Mouse (Mus musculus) spleen, adult 2 months (tissue): ENCODE results near the gene Gpr37l1. TPM values are rescaled to one million over a fixed set of nuclear protein-coding genes. Genes with fewer than 3 reads are reported as not detected.
A peak's percentile ranks its signal among the peaks of the same experiment; 100 is the strongest.
"Not testable (repeated sequence)": the region's sequence is repeated elsewhere in the genome, so short reads cannot be mapped to it uniquely, and the experiment has no call there.

Experiments used
- DNase-seq, 2 experiments: peaks; one replicate each; pipeline versions ENCODE4 v3.0.0 to v3.0.0-alpha.2; 2012 to 2021; ENCODE audit warnings: low spot score in 2 of 2, low read depth in 1 of 2
- H3K27ac ChIP-seq: fragments of 200-500 bp; 2 replicates; pipeline ENCODE4 v1.5.1; 2012; ENCODE audit warnings: low read length, inconsistent platforms; ENCODE audit not compliant: insufficient read depth
- H3K27me3 ChIP-seq: fragments of 200-500 bp; 2 replicates; pipeline ENCODE4 v1.6.1; 2012; ENCODE audit warnings: mild to moderate bottlenecking, moderate library complexity, low read length, inconsistent platforms; ENCODE audit not compliant: control insufficient read depth, insufficient read depth
- H3K36me3 ChIP-seq: fragments of 200-500 bp; 2 replicates; pipeline ENCODE4 v1.6.1; 2012; ENCODE audit warnings: mild to moderate bottlenecking, low read length, inconsistent platforms; ENCODE audit not compliant: control insufficient read depth, insufficient read depth
- H3K4me1 ChIP-seq: fragments of 200-500 bp; 2 replicates; pipeline ENCODE4 v1.6.1; 2011; ENCODE audit warnings: inconsistent platforms; ENCODE audit not compliant: control insufficient read depth, insufficient read depth, insufficient read length
- H3K4me3 ChIP-seq: fragments of 200-500 bp; 2 replicates; pipeline ENCODE4 v1.5.1; 2011; ENCODE audit warnings: mild to moderate bottlenecking, inconsistent platforms; ENCODE audit not compliant: insufficient read depth, insufficient read length; ENCODE audit errors: extremely low read depth
- CTCF ChIP-seq: fragments of 200-500 bp; IDR thresholded peaks from 2 replicates; pipeline ENCODE4 v1.5.1; 2011; ENCODE audit warnings: mild to moderate bottlenecking, inconsistent platforms; ENCODE audit not compliant: insufficient read depth, insufficient read length, insufficient replicate concordance; ENCODE audit errors: extremely low read depth
- POLR2A ChIP-seq: fragments of 200-500 bp; IDR thresholded peaks from 2 replicates; pipeline ENCODE4 v1.6.1; 2011; ENCODE audit warnings: low read depth, low read length, inconsistent platforms
- WGBS: fragments of 180-500 bp; shearing (Covaris S2); methylation state at CpG from one replicate; pipeline ENCODE4 v1.1.7; 2018; 5-methylcytosine and 5-hydroxymethylcytosine counted together
- polyA plus RNA-seq: library from polyadenylated mRNA; depleted of rRNA; stranded (reverse); fragments of >200 nt; gene quantifications from 2 replicates; pipeline ENCODE4 v1.2.3, GENCODE M21; 2012; rRNA removed

Gpr37l1 gene
- polyA plus RNA-seq, 1 experiment = 0.16 TPM

- DNase-seq = no peak
- H3K27ac ChIP-seq = no peak overlapping the region
- H3K4me1 ChIP-seq = peaks cover 44% of the 10 kb centered on the region
- H3K27me3 ChIP-seq = no peaks in the 10 kb centered on the region
- WGBS = 36% methylated on average over 6 of the region's 6 CpGs
- H3K4me3 ChIP-seq = no peak overlapping the region
- TF ChIP-seq CTCF = no peak
- TF ChIP-seq POLR2A = no peak
- no peaks in the 10 kb centered on the region for H3K36me3 ChIP-seq
Measured at GRCm38 (mm10) chr1:135128011-135128441, 39.5 kb downstream of the Gpr37l1 start.

GRCm38 (mm10) chr1:135126443-135127027 is 40.9 kb downstream of the Gpr37l1 start:
- Histone ChIP-seq H3K4me3 (no peak overlapping the region), H3K27me3 (no peaks in the 10 kb centered on the region), H3K27ac (no peak overlapping the region), H3K36me3 (no peaks in the 10 kb centered on the region), H3K4me1 (peaks cover 36% of the 10 kb centered on the region)
- WGBS = 86% methylated on average over 4 of the region's 4 CpGs
- TF ChIP-seq POLR2A = no peak
- TF ChIP-seq CTCF = no peak
- no peak for DNase-seq

GRCm38 (mm10) chr1:135125990-135126389 is 41.5 kb downstream of the Gpr37l1 start:
- Histone ChIP-seq H3K4me1 (peaks cover 30% of the 10 kb centered on the region), H3K36me3 (no peaks in the 10 kb centered on the region), H3K27me3 (no peaks in the 10 kb centered on the region), H3K27ac (no peak overlapping the region), H3K4me3 (no peak overlapping the region)
- WGBS = 80% methylated on average over 8 of the region's 8 CpGs
- TF ChIP-seq POLR2A (no peak), CTCF (no peak)
- DNase-seq = no peak

- peaks cover 22% of the 10 kb centered on the region for H3K4me1 ChIP-seq
- no peak for DNase-seq
- no peak overlapping the region for H3K27ac ChIP-seq
- no peaks in the 10 kb centered on the region for H3K27me3 ChIP-seq
- WGBS = 88% methylated on average over 8 of the region's 8 CpGs
- no peak overlapping the region for H3K4me3 ChIP-seq
- TF ChIP-seq POLR2A (no peak), CTCF (no peak)
- no peaks in the 10 kb centered on the region for H3K36me3 ChIP-seq
Measured at GRCm38 (mm10) chr1:135124573-135125363, 42.7 kb downstream of the Gpr37l1 start.

- Histone ChIP-seq H3K27me3 (no peaks in the 10 kb centered on the region), H3K4me3 (no peak overlapping the region), H3K4me1 (no peaks in the 10 kb centered on the region), H3K27ac (no peak overlapping the region), H3K36me3 (no peaks in the 10 kb centered on the region)
- TF ChIP-seq POLR2A (no peak), CTCF (peak; percentile 88)
- 2% methylated on average over 8 of the region's 8 CpGs for WGBS
- peak; percentile 41 to 56 for DNase-seq
Measured at GRCm38 (mm10) chr1:135112661-135113060, 54.8 kb downstream of the Gpr37l1 start.

- 35% methylated on average over 5 of the region's 5 CpGs for WGBS
- H3K4me1 ChIP-seq, H3K27me3 ChIP-seq, DNase-seq, H3K4me3 ChIP-seq, H3K36me3 ChIP-seq, H3K27ac ChIP-seq: not testable (repeated sequence)
Measured at GRCm38 (mm10) chr1:135111271-135111670, 56.2 kb downstream of the Gpr37l1 start.

Other genes with a start within 250 kb of the Gpr37l1 start
- gene Ppp1r12b, start 211.7 kb downstream of the Gpr37l1 start, polyA plus RNA-seq = 6.1 and 6.5 TPM in 2 replicates
- 2.1 and 3.8 TPM in 2 replicates for gene Ube2t, start 205.1 kb downstream of the Gpr37l1 start, polyA plus RNA-seq
- gene Lgr6, start 62.4 kb downstream of the Gpr37l1 start, polyA plus RNA-seq = 0.21 and 0.47 TPM in 2 replicates
- 33.4 and 39.4 TPM in 2 replicates for gene Ptpn7, start 35.0 kb downstream of the Gpr37l1 start, polyA plus RNA-seq
- gene Arl8a, start 20.9 kb downstream of the Gpr37l1 start, polyA plus RNA-seq = 39.9 and 50.9 TPM in 2 replicates
- 0.15 and 0.18 TPM in 2 replicates for gene Elf3, start 90.9 kb upstream of the Gpr37l1 start, polyA plus RNA-seq
- gene Rnpep, start 116.4 kb upstream of the Gpr37l1 start, polyA plus RNA-seq = 17.8 and 18.8 TPM in 2 replicates
- gene Timm17a, start 146.1 kb upstream of the Gpr37l1 start, polyA plus RNA-seq = 15.1 and 15.2 TPM in 2 replicates
- 2.2 and 2.5 TPM in 2 replicates for gene Lmod1, start 157.1 kb upstream of the Gpr37l1 start, polyA plus RNA-seq
- 4.2 and 8.2 TPM in 2 replicates for gene Shisa4, start 207.6 kb upstream of the Gpr37l1 start, polyA plus RNA-seq